Mouse (Mus musculus) heart, embryonic 14.5 days (tissue): ENCODE measurements around the gene Naxe. TPM values are rescaled to one million over a fixed set of nuclear protein-coding genes. Genes with fewer than 3 reads are reported as not detected.

Experiments used
- polyA plus RNA-seq: library from polyadenylated mRNA; unstranded; fragments of >200 nt; fragmentation: Nextera tagmentation; extraction: Ambion mirVana; gene quantifications from 2 replicates; pipeline ENCODE4 v1.2.1, GENCODE M21; 2014

Naxe gene
- polyA plus RNA-seq, 1 experiment from 2014 or later: 168 TPM

Other genes starting within 250 kb of the Naxe start
- 16.2 and 17.0 TPM in 2 replicates for gene Pear1, start 234.2 kb downstream of the Naxe start, polyA plus RNA-seq
- 0.15 TPM in 1 of 2 replicates, not detected in the other for gene Sh2d2a, start 211.7 kb downstream of the Naxe start, polyA plus RNA-seq
- gene Prcc, start 172.9 kb downstream of the Naxe start, polyA plus RNA-seq: 10.1 and 11.7 TPM in 2 replicates
- 148 and 154 TPM in 2 replicates for gene Hdgf, start 152.2 kb downstream of the Naxe start, polyA plus RNA-seq
- 64.1 and 67.9 TPM in 2 replicates for gene Mrpl24, start 139.0 kb downstream of the Naxe start, polyA plus RNA-seq
- gene Isg20l2, start 128.2 kb downstream of the Naxe start, polyA plus RNA-seq: 18.5 and 19.3 TPM in 2 replicates
- 10.9 and 14.4 TPM in 2 replicates for gene Rrnad1, start 127.8 kb downstream of the Naxe start, polyA plus RNA-seq
- 1.6 and 2.4 TPM in 2 replicates for gene Crabp2, start 109.8 kb downstream of the Naxe start, polyA plus RNA-seq
- gene Nes, start 87.4 kb downstream of the Naxe start, polyA plus RNA-seq: 9.8 and 10.7 TPM in 2 replicates
- 0.31 TPM in 1 of 2 replicates, not detected in the other for gene Bcan, start 58.3 kb downstream of the Naxe start, polyA plus RNA-seq
- 0.58 TPM in 1 of 2 replicates, not detected in the other for gene Hapln2, start 30.9 kb downstream of the Naxe start, polyA plus RNA-seq
- 14.7 and 16.7 TPM in 2 replicates for gene Gpatch4, start 15.4 kb downstream of the Naxe start, polyA plus RNA-seq
- not detected in 2 replicates for gene Ttc24, start 19.8 kb upstream of the Naxe start, polyA plus RNA-seq
- gene Iqgap3, start 23.5 kb upstream of the Naxe start, polyA plus RNA-seq: 22.8 and 26.4 TPM in 2 replicates
- 52.1 and 52.7 TPM in 2 replicates for gene Mef2d, start 83.9 kb upstream of the Naxe start, polyA plus RNA-seq
- not detected in 2 replicates for gene Rhbg, start 196.2 kb upstream of the Naxe start, polyA plus RNA-seq
- 0.23 TPM in 1 of 2 replicates, not detected in the other for gene Gm38392, start 228.7 kb upstream of the Naxe start, polyA plus RNA-seq
- gene Tsacc, start 238.5 kb upstream of the Naxe start, polyA plus RNA-seq: 12.2 and 14.4 TPM in 2 replicates
- gene Cct3, start 238.6 kb upstream of the Naxe start, polyA plus RNA-seq: 386 and 393 TPM in 2 replicates